Mouse (Mus musculus) forebrain, embryonic 15.5 days (tissue): Measurements from ENCODE around the gene Atp5k. TPM values are rescaled to one million over a fixed set of nuclear protein-coding genes. Genes with fewer than 3 reads are reported as not detected.

Experiments
- ATAC-seq: fragments of 200-750 bp; cut with Nextera tagmentation; replicated peaks from 2 replicates; pipeline ENCODE4 v1.8.0; 2017; ENCODE audit warnings: mild to moderate bottlenecking, moderate TSS enrichment, moderate library complexity
- H3K27ac ChIP-seq: fragments of 300-500 bp; sonication (generic); replicated peaks from 2 replicates; pipeline ENCODE4 v1.5.1; 2015; ENCODE audit warnings: mild to moderate bottlenecking, inconsistent platforms
- H3K27me3 ChIP-seq: fragments of 300-500 bp; sonication (generic); 2 replicates; pipeline ENCODE4 v1.6.1; 2015; ENCODE audit warnings: inconsistent platforms
- H3K36me3 ChIP-seq: fragments of 300-500 bp; sonication (generic); 2 replicates; pipeline ENCODE4 v1.6.1; 2015; ENCODE audit warnings: mild to moderate bottlenecking, inconsistent platforms
- H3K4me1 ChIP-seq: fragments of 300-500 bp; sonication (generic); 2 replicates; pipeline ENCODE4 v1.6.1; 2015; ENCODE audit warnings: inconsistent platforms
- H3K4me2 ChIP-seq: fragments of 300-500 bp; sonication (generic); replicated peaks from 2 replicates; pipeline ENCODE4 v1.6.1; 2015; ENCODE audit warnings: mild to moderate bottlenecking, inconsistent platforms
- H3K4me3 ChIP-seq: fragments of 300-500 bp; sonication (generic); 2 replicates; pipeline ENCODE4 v1.5.1; 2015; ENCODE audit warnings: mild to moderate bottlenecking, inconsistent platforms
- H3K9ac ChIP-seq: fragments of 300-500 bp; sonication (generic); replicated peaks from 2 replicates; pipeline ENCODE4 v1.6.1; 2015; ENCODE audit warnings: mild to moderate bottlenecking, inconsistent platforms
- H3K9me3 ChIP-seq: fragments of 300-500 bp; sonication (generic); 2 replicates; pipeline ENCODE4 v1.6.1; 2016; ENCODE audit warnings: inconsistent platforms
- WGBS: fragments of 180-500 bp; shearing (Covaris S2); methylation state at CpG from one replicate; pipeline ENCODE4 v1.1.7; 2015; ENCODE audit warnings: mixed read lengths; 5-methylcytosine and 5-hydroxymethylcytosine counted together
- polyA plus RNA-seq: library from polyadenylated mRNA; unstranded; fragments of >200 nt; fragmentation: Nextera tagmentation; extraction: Ambion mirVana; gene quantifications from 2 replicates; pipeline ENCODE4 v1.2.1, GENCODE M21; 2015

Gene Atp5k
- 367 and 408 TPM in 2 replicates for polyA plus RNA-seq

GRCm38 (mm10) chr5:108433804-108434587 is at the start of gene Atp5k:
Gene Atp5k (minus strand): TSS chr5:108434448.
- H3K4me2 ChIP-seq: peak within 1 kb of the TSS; percentile 91
- peaks cover 21% of the 10 kb centered on the region for H3K36me3 ChIP-seq
- H3K27me3 ChIP-seq: no peaks in the 10 kb centered on the region
- peaks cover 13% of the 10 kb centered on the region for H3K4me1 ChIP-seq
- ATAC-seq: peak; percentile 88
- H3K27ac ChIP-seq: no peak within 1 kb of the TSS
- under 1% methylated on average over 42 of the region's 42 CpGs for WGBS
- no peaks in the 10 kb centered on the region for H3K9me3 ChIP-seq
- peak within 1 kb of the TSS; percentile 86 for H3K9ac ChIP-seq
- peak within 1 kb of the TSS; percentile 93 for H3K4me3 ChIP-seq

GRCm38 (mm10) chr5:108483006-108483405 is 48.8 kb upstream of the Atp5k start:
- no peak overlapping the region for H3K9ac ChIP-seq
- no peak for ATAC-seq
- no peaks in the 10 kb centered on the region for H3K4me1 ChIP-seq
- H3K27me3 ChIP-seq: no peaks in the 10 kb centered on the region
- 91% methylated on average over 6 of the region's 6 CpGs for WGBS
- no peaks in the 10 kb centered on the region for H3K9me3 ChIP-seq
- no peak overlapping the region for H3K27ac ChIP-seq
- no peak overlapping the region for H3K4me2 ChIP-seq
- H3K4me3 ChIP-seq: no peak overlapping the region
- peaks cover 51% of the 10 kb centered on the region for H3K36me3 ChIP-seq

GRCm38 (mm10) chr5:108475977-108476376 is 41.7 kb upstream of the Atp5k start:
- Histone ChIP-seq H3K4me3 (no peak overlapping the region), H3K4me2 (no peak overlapping the region), H3K27me3 (no peaks in the 10 kb centered on the region), H3K9me3 (no peaks in the 10 kb centered on the region), H3K9ac (no peak overlapping the region), H3K4me1 (no peaks in the 10 kb centered on the region), H3K36me3 (peaks cover 72% of the 10 kb centered on the region), H3K27ac (no peak overlapping the region)
- 80% methylated on average over 3 of the region's 3 CpGs for WGBS
- no peak for ATAC-seq

- H3K36me3 ChIP-seq: peaks cover 69% of the 10 kb centered on the region
- no peaks in the 10 kb centered on the region for H3K27me3 ChIP-seq
- H3K4me2 ChIP-seq: no peak overlapping the region
- peaks cover 13% of the 10 kb centered on the region for H3K4me1 ChIP-seq
- no peak for ATAC-seq
- no peak overlapping the region for H3K4me3 ChIP-seq
- H3K9me3 ChIP-seq: no peaks in the 10 kb centered on the region
- no peak overlapping the region for H3K9ac ChIP-seq
- no peak overlapping the region for H3K27ac ChIP-seq
- WGBS: 87% methylated on average over 4 of the region's 4 CpGs
These were observed 39.5 kb upstream of the Atp5k start for GRCm38 (mm10) chr5:108473737-108474136.

- Histone ChIP-seq H3K27ac (no peak overlapping the region), H3K4me2 (no peak overlapping the region), H3K9ac (no peak overlapping the region), H3K36me3 (peaks cover 31% of the 10 kb centered on the region), H3K27me3 (no peaks in the 10 kb centered on the region), H3K9me3 (no peaks in the 10 kb centered on the region), H3K4me1 (peaks cover 43% of the 10 kb centered on the region), H3K4me3 (no peak overlapping the region)
- ATAC-seq: no peak
- WGBS: 77% methylated on average over 7 of the region's 7 CpGs
These were observed 35.4 kb upstream of the Atp5k start for GRCm38 (mm10) chr5:108469617-108470016.

- H3K4me3 ChIP-seq: no peak overlapping the region
- H3K9ac ChIP-seq: no peak overlapping the region
- H3K9me3 ChIP-seq: no peaks in the 10 kb centered on the region
- WGBS: 93% methylated on average over 1 of the region's 1 CpGs
- H3K36me3 ChIP-seq: peaks cover 3% of the 10 kb centered on the region; the same call in 1 of the 2 replicates
- no peaks in the 10 kb centered on the region for H3K27me3 ChIP-seq
- H3K4me2 ChIP-seq: no peak overlapping the region
- peaks cover 69% of the 10 kb centered on the region for H3K4me1 ChIP-seq
- H3K27ac ChIP-seq: no peak overlapping the region
- ATAC-seq: no peak
These were observed 32.4 kb upstream of the Atp5k start for GRCm38 (mm10) chr5:108466647-108467046.

GRCm38 (mm10) chr5:108465131-108465891 is 31.1 kb upstream of the Atp5k start:
- no peak overlapping the region for H3K27ac ChIP-seq
- WGBS: 87% methylated on average over 6 of the region's 6 CpGs
- H3K36me3 ChIP-seq: peaks cover 3% of the 10 kb centered on the region; the same call in 1 of the 2 replicates
- ATAC-seq: no peak
- H3K9me3 ChIP-seq: no peaks in the 10 kb centered on the region
- H3K4me3 ChIP-seq: no peak overlapping the region
- no peak overlapping the region for H3K4me2 ChIP-seq
- no peaks in the 10 kb centered on the region for H3K27me3 ChIP-seq
- no peak overlapping the region for H3K9ac ChIP-seq
- peaks cover 73% of the 10 kb centered on the region for H3K4me1 ChIP-seq

- no peak overlapping the region for H3K27ac ChIP-seq
- 40% methylated on average over 4 of the region's 4 CpGs for WGBS
- H3K4me1 ChIP-seq: peaks cover 53% of the 10 kb centered on the region
- H3K27me3 ChIP-seq: no peaks in the 10 kb centered on the region; the same call in 1 of the 2 replicates
- peak overlapping the region; percentile 95 for H3K4me3 ChIP-seq
- H3K9me3 ChIP-seq: no peaks in the 10 kb centered on the region
- no peak for ATAC-seq
- H3K4me2 ChIP-seq: peak overlapping the region; percentile 90
- H3K9ac ChIP-seq: peak overlapping the region; percentile 99
- no peaks in the 10 kb centered on the region for H3K36me3 ChIP-seq
These were observed 28.2 kb upstream of the Atp5k start for GRCm38 (mm10) chr5:108462446-108462845.

GRCm38 (mm10) chr5:108461082-108462065 is 27.1 kb upstream of the Atp5k start, which contains the start of gene Pcgf3:
Gene Pcgf3 (plus strand): TSS chr5:108461232.
- H3K9ac ChIP-seq: peak within 1 kb of the TSS; percentile 99
- H3K36me3 ChIP-seq: no peaks in the 10 kb centered on the region
- under 1% methylated on average over 61 of the region's 62 CpGs for WGBS
- peaks cover 6% of the 10 kb centered on the region; the same call in 1 of the 2 replicates for H3K27me3 ChIP-seq
- H3K27ac ChIP-seq: peak within 1 kb of the TSS; percentile 88
- peaks cover 42% of the 10 kb centered on the region for H3K4me1 ChIP-seq
- ATAC-seq: peak; percentile 96
- H3K9me3 ChIP-seq: no peaks in the 10 kb centered on the region
- H3K4me2 ChIP-seq: peak within 1 kb of the TSS; percentile 90
- H3K4me3 ChIP-seq: peak within 1 kb of the TSS; percentile 95

GRCm38 (mm10) chr5:108460461-108460860 is 26.2 kb upstream of the Atp5k start:
- Histone ChIP-seq H3K9ac (peak overlapping the region; percentile 99), H3K9me3 (no peaks in the 10 kb centered on the region), H3K4me2 (peak overlapping the region; percentile 90), H3K36me3 (no peaks in the 10 kb centered on the region), H3K27me3 (peaks cover 10% of the 10 kb centered on the region; the same call in 1 of the 2 replicates), H3K4me3 (peak overlapping the region; percentile 95), H3K4me1 (peaks cover 33% of the 10 kb centered on the region), H3K27ac (no peak overlapping the region)
- 42% methylated on average over 6 of the region's 6 CpGs for WGBS
- peak; percentile 21; the same call in 1 of the 2 replicates for ATAC-seq

GRCm38 (mm10) chr5:108458706-108459105 is 24.5 kb upstream of the Atp5k start:
- no peak for ATAC-seq
- H3K4me3 ChIP-seq: no peak overlapping the region

More at GRCm38 (mm10) chr5:108458706-108459105, 24.5 kb upstream of the Atp5k start:
- Histone ChIP-seq H3K4me1 (peaks cover 21% of the 10 kb centered on the region), H3K9ac (no peak overlapping the region), H3K27me3 (peaks cover 10% of the 10 kb centered on the region; the same call in 1 of the 2 replicates), H3K4me2 (no peak overlapping the region), H3K27ac (no peak overlapping the region), H3K9me3 (no peaks in the 10 kb centered on the region), H3K36me3 (no peaks in the 10 kb centered on the region)
- 80% methylated on average over 2 of the region's 2 CpGs for WGBS
